Mouse (Mus musculus): Measurements from ENCODE around the gene Gm10681. TPM values are rescaled to one million over a fixed set of nuclear protein-coding genes. Genes with fewer than 3 reads are reported as not detected.
"Not testable (repeated sequence)": the region's sequence is repeated elsewhere in the genome, so short reads cannot be mapped to it uniquely, and the experiment has no call there.

The Gm10681 gene
- not detected in 2 replicates for polyA plus RNA-seq (2015; fragmentation: Nextera tagmentation; extraction: Ambion mirVana)

DNA sequence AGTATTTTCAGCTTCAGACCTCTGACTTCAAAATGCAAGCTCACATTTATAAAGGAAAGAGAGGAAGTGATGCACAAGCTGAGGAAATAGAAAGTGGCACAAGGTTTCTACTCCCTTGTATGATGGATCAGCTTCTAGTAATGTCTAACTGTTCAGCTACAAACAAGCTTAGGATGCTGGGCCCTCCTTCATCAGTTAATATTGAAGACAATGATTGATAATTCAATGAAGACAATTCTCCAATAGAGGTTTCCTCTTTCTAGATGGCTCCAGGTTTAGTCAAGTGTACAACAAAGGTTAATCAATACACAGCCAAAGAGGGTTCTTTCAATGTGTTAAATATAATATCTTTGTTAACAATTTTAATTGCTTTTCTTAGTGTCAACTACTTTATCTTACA, at the start of gene Gm10681:
Gene Gm10681, minus strand, starts transcription at position 101 of the 400 bp plus-strand sequence.
- H3K27ac ChIP-seq, result no peak within 1 kb of the TSS
- no peaks in the 10 kb centered on the region for H3K27me3 ChIP-seq
- no peaks in the 10 kb centered on the region for H3K9me3 ChIP-seq
- ATAC-seq (ENCODE audit: low FRiP score, low read depth), result no peak
- no peak within 1 kb of the TSS for H3K9ac ChIP-seq
- H3K4me3 ChIP-seq, result no peak within 1 kb of the TSS
- H3K4me2 ChIP-seq (replicated peaks), result no peak within 1 kb of the TSS
- no peaks in the 10 kb centered on the region for H3K36me3 ChIP-seq
- H3K4me1 ChIP-seq, result no peaks in the 10 kb centered on the region

DNA sequence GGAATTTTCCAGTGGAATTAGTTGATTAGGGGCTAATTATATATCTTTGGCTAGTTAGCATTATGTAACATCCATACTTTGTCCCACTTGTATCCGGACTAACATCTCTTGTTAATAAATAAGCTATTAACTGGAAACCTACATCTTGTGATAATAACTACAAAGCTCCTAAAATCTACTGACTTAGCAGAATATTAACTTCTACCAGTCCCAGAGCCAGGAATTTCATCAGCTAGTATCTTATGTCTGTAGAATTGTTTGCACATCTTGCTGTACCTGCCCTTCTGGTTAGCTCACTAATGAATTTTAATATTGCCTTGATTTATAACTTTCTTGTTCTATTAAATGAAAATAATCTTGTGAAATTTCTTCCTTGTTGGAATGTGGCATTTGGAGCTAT, 46.5 kb upstream of the Gm10681 start:
- H3K4me1 ChIP-seq, result no peaks in the 10 kb centered on the region
- ATAC-seq (ENCODE audit: low FRiP score, low read depth), result no peak
- H3K9me3 ChIP-seq, result no peaks in the 10 kb centered on the region
- H3K4me2 ChIP-seq (replicated peaks), result no peak overlapping the region
- H3K9ac ChIP-seq, result no peak overlapping the region
- H3K36me3 ChIP-seq, result no peaks in the 10 kb centered on the region
- no peak overlapping the region for H3K27ac ChIP-seq
- WGBS, result 87% methylated on average over 1 of the region's 1 CpGs
- H3K4me3 ChIP-seq, result no peak overlapping the region
- no peaks in the 10 kb centered on the region for H3K27me3 ChIP-seq

DNA sequence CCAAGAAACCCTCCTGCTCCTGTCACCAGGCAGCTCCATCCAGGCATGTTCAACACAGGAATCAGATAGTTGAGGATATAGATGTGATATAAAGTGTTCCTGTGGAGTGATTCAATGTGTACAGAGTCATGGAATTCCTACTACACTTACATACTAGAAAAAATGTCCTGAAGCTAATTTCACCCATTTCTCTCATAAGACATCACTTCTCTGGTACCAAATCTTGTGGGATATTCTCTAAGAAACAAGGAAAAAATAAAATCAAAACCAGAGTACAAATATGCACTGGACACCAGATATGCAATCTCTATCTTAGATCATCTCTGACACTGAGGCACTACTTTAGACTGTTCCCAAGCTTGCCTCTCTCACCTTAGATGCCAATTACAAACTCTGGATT, 41.5 kb upstream of the Gm10681 start, which contains the start of gene Hsd3b5:
Gene Hsd3b5, minus strand, starts transcription at position 101 of the 400 bp plus-strand sequence.
- Histone ChIP-seq H3K4me1 (no peaks in the 10 kb centered on the region), H3K4me2 (replicated peaks) (no peak within 1 kb of the TSS), H3K27ac (no peak within 1 kb of the TSS), H3K27me3 (no peaks in the 10 kb centered on the region), H3K9me3 (no peaks in the 10 kb centered on the region), H3K9ac (no peak within 1 kb of the TSS), H3K4me3 (no peak within 1 kb of the TSS), H3K36me3 (no peaks in the 10 kb centered on the region)
- no peak for ATAC-seq (ENCODE audit: low FRiP score, low read depth)

DNA sequence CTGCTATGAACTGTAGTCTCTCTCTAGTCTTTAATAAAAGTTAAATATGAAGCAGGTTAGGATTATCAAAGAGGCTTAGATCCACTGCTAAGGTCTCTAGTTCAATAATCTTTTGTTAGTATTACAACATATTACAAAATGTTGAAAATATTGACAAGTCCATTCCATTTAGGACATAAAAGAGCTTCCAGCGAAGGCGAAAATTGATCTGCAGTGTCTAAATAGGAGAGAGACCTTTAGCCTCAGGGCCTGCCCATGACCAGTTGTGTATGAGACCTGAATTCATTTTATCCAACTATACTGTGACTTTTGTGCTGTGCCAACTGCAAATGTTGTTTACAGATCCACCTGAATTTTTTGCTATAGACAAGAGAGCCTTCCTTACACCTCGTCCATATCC, 41.0 kb upstream of the Gm10681 start:
- H3K36me3 ChIP-seq, result no peaks in the 10 kb centered on the region
- no peak for ATAC-seq (ENCODE audit: low FRiP score, low read depth)
- H3K9me3 ChIP-seq, result no peaks in the 10 kb centered on the region
- H3K4me1 ChIP-seq, result no peaks in the 10 kb centered on the region
- H3K4me3 ChIP-seq, result no peak overlapping the region
- H3K4me2 ChIP-seq (replicated peaks), result no peak overlapping the region
- no peak overlapping the region for H3K27ac ChIP-seq
- H3K9ac ChIP-seq, result no peak overlapping the region
- WGBS, result 90% methylated on average over 3 of the region's 3 CpGs
- no peaks in the 10 kb centered on the region for H3K27me3 ChIP-seq

DNA sequence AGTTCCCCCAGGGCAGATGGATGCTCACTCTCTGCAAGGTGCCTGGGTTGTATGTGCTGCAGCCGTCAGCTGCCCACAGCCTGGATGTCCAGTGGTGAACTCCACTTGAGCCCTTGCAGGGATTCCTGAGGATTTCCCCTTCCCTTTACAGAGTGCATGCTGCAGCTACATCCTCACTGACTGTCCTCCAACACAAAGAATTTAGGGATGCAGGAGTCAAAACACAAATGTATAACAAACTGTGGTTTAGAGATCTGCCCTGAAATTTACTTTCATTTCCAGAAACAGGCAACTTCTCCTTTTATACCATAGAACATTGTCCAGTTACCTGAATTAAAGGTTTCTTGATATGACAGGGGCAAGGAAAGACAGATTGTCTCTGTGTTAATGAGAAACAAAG, 28.2 kb upstream of the Gm10681 start:
- H3K4me3 ChIP-seq; H3K27me3 ChIP-seq; H3K4me1 ChIP-seq; H3K27ac ChIP-seq; H3K9ac ChIP-seq; H3K9me3 ChIP-seq; H3K36me3 ChIP-seq; H3K4me2 ChIP-seq (replicated peaks); ATAC-seq (ENCODE audit: low FRiP score, low read depth): not testable (repeated sequence)
- WGBS, result 73% methylated on average over 1 of the region's 1 CpGs

DNA sequence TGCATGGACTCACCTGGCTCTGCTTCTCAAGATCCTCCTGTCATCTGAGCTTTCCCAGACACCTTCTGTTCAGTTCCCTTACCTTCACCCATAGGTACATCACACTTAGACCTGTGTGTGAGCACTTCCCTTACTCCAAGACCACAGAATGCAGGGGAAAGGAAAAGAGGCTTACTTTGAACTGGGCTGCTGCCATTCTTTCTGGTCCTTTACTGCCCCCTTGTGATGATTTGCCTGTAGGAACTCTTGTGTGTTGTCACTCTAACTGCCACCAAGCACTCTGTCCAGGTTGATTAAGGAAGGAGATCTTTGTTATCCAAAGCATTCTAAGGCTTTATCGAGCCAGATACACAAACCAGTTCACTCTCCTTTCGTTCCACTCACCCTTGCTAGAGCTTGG, 27.6 kb upstream of the Gm10681 start:
- not testable (repeated sequence) for H3K27me3 ChIP-seq; H3K36me3 ChIP-seq; H3K4me2 ChIP-seq (replicated peaks); ATAC-seq (ENCODE audit: low FRiP score, low read depth); H3K4me1 ChIP-seq; H3K4me3 ChIP-seq; H3K9me3 ChIP-seq; H3K27ac ChIP-seq; H3K9ac ChIP-seq
- 18% methylated on average over 2 of the region's 2 CpGs for WGBS

DNA sequence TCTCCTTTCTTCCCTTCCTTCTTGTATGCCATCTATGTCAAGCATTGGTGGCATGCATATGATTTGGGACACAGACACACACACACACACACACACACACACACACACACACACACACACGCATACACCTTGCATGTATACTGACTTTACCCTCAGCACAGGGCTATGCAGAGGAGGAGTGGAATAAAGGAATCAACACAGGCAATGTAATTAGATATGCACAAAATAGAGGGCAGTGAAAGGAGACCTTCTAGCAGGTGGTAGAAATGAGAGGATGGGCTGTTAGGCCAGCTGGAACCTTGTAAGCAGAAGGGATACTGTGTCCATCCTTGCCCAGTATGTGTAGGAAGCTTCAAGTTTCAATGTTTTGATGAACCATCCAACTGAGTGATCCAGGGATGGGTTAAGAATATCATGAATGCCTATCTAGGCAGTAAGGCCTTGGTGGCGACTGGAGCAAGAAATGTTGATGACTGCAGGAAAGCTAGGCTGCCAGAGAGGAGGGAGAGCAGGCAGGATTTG, 25.9 kb upstream of the Gm10681 start:
- not testable (repeated sequence) for H3K27ac ChIP-seq; H3K36me3 ChIP-seq; H3K9ac ChIP-seq; H3K4me1 ChIP-seq; H3K4me2 ChIP-seq (replicated peaks); H3K27me3 ChIP-seq; ATAC-seq (ENCODE audit: low FRiP score, low read depth); H3K4me3 ChIP-seq; H3K9me3 ChIP-seq
- WGBS, result 67% methylated on average over 2 of the region's 2 CpGs

DNA sequence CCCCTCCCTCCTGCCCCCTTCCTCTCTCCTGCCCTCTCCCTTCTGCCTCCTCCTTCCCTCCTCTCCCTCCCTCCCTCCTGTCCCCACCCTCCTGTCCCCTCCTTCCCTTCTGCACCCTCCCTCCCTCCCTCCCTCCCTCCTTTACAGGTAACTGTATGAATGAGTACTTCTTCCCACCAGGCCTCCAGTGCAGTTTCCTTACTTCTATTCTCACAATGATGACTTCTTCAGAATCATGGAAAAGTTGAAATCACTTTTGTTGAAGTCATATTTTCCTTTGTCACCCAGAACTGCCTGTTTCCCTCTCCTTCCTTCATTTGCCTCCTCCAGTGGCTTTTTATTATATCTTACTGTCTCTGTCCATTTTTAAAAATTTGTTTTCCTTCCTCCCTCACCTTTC, 25.4 kb upstream of the Gm10681 start:
- H3K36me3 ChIP-seq, result no peaks in the 10 kb centered on the region
- no peaks in the 10 kb centered on the region for H3K9me3 ChIP-seq
- no peak overlapping the region for H3K4me3 ChIP-seq
- no peak overlapping the region for H3K9ac ChIP-seq
- H3K4me2 ChIP-seq (replicated peaks), result no peak overlapping the region
- H3K4me1 ChIP-seq, result no peaks in the 10 kb centered on the region
- H3K27me3 ChIP-seq, result no peaks in the 10 kb centered on the region
- no peak for ATAC-seq (ENCODE audit: low FRiP score, low read depth)
- H3K27ac ChIP-seq, result no peak overlapping the region

DNA sequence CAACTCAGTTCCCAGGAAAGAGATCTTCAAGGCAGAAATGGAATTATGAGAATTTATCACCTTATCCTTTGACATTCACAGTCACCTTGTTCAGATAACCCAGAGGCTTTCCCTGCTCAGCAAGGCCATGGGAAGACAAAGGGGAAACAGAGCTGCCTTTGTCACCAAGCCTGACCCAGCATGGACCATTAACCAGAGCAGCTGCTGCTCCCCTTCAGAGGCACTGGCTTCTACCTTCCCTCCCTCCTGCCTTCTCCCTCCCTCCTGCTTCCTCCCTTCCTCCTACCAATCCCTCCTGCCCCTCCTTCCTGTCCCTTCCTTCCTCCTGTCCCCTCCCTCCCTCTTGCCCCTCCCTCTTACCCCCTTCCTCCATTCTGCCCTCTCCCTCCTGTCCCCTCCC, 24.9 kb upstream of the Gm10681 start:
- H3K27me3 ChIP-seq; H3K4me2 ChIP-seq (replicated peaks); H3K9me3 ChIP-seq; H3K27ac ChIP-seq; ATAC-seq (ENCODE audit: low FRiP score, low read depth); H3K9ac ChIP-seq; H3K36me3 ChIP-seq; H3K4me1 ChIP-seq; H3K4me3 ChIP-seq: not testable (repeated sequence)

DNA sequence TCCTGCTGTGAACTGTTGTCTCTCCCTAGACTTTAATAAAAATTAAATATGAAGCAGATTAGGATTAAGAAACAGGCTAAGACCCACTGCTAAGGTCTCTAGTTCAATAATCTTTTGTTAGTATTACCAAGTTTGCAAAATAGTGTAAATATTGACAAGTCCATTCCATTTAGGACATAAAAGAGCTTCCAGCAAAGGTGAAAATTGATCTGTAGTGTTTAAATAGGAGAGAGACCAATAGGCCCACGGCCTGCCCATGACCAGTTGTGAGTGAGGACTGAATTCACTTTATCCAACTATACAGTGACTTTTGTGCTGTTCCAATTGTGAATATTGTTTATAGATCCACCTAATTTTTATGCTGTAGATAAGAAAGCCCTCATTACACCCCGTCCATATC, 886 bp downstream of the Gm10681 start:
- H3K4me1 ChIP-seq, result no peaks in the 10 kb centered on the region
- no peak overlapping the region for H3K9ac ChIP-seq
- ATAC-seq (ENCODE audit: low FRiP score, low read depth), result no peak
- H3K36me3 ChIP-seq, result no peaks in the 10 kb centered on the region
- WGBS, result 86% methylated on average over 2 of the region's 2 CpGs
- no peak overlapping the region for H3K4me2 ChIP-seq (replicated peaks)
- H3K27me3 ChIP-seq, result no peaks in the 10 kb centered on the region
- no peaks in the 10 kb centered on the region for H3K9me3 ChIP-seq
- no peak overlapping the region for H3K4me3 ChIP-seq
- H3K27ac ChIP-seq, result no peak overlapping the region

DNA sequence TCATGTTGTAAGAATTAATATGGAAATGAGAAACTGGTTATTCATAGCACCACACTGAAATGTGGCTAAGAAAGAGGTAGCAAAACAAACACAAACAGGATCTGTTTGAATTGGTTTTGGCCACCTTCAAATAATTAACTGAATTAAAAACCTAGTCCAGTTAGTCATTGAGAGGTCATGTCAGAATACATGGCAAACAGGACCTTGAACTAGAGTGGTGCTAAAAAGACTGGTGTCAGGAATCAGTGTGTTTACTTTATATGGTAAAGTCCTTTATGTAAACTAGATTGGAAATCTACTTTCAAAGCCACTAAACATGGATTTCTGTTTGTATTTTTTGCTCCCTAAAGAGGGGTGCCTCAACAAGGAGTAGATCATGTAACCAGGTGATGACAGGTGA, 6.0 kb downstream of the Gm10681 start:
- not testable (repeated sequence) for H3K4me3 ChIP-seq; H3K4me2 ChIP-seq (replicated peaks); H3K27me3 ChIP-seq; H3K27ac ChIP-seq; ATAC-seq (ENCODE audit: low FRiP score, low read depth); H3K9me3 ChIP-seq; H3K4me1 ChIP-seq; H3K9ac ChIP-seq; H3K36me3 ChIP-seq

DNA sequence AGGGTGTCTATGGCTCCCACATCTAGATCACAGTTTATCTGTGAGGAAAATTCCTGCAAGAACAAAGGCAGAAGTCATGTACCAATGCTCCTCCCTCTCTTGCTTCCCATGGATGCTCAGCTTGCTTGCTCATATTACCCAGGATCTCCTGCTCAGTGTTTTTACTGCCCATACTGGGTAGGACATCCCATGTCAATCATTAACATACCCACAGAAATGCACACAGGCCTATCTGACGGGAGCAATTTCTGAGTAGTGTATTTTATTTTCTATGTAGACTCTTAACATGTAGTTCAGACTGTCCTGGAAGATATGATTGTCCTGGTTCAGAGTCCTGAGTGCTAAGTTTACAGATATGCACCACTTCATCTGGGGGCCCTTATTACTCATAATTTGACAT, 6.4 kb downstream of the Gm10681 start:
- not testable (repeated sequence) for H3K4me2 ChIP-seq (replicated peaks); H3K9ac ChIP-seq; H3K9me3 ChIP-seq; H3K27ac ChIP-seq; H3K36me3 ChIP-seq; H3K4me1 ChIP-seq; ATAC-seq (ENCODE audit: low FRiP score, low read depth); H3K27me3 ChIP-seq; H3K4me3 ChIP-seq
- WGBS, result no CpG with 5 or more reads among the region's 1 CpGs

DNA sequence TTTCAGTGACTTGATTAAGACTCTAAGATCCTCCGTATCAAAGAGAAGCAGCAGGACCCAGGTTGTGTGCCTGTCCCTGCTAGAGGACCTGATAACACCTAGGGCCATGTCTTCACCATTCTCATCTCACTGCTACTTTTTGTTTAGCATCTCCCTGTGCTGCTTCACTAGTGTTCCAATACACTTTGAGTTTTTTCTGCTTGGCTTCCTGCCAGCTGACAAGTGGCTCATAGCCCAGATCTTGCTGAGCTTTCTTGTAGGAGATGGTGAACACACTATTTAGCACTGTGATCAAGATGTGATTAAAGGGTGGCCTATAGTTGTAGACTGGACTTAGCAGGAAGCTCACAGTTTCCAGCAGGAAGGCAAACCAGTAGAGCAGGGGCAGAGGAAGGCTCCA, 7.6 kb downstream of the Gm10681 start:
- not testable (repeated sequence) for ATAC-seq (ENCODE audit: low FRiP score, low read depth); H3K9ac ChIP-seq; H3K36me3 ChIP-seq; H3K4me1 ChIP-seq; H3K9me3 ChIP-seq; H3K27me3 ChIP-seq; H3K4me3 ChIP-seq; H3K4me2 ChIP-seq (replicated peaks); H3K27ac ChIP-seq
- 100% methylated on average over 1 of the region's 1 CpGs for WGBS

DNA sequence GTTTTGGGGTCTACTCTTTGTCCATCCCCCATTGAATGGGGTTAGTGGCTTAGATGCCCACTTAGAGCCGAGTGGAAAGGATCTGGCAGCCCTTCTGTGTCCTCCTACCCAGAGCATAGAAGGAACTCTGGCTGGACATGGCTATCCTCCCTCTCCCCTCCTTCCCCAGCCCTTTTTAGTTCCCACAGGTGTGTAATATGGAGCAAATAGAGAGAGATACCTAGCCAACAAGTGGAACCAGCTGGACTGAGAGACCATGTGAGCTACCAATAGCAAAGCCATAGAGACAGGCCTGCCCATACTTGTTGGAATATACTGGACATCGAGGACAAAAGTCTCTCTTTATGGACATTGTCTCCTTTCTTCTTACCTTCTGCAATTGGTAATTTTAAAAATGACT, 20.9 kb downstream of the Gm10681 start:
- not testable (repeated sequence) for H3K27ac ChIP-seq; H3K9ac ChIP-seq; H3K27me3 ChIP-seq; H3K9me3 ChIP-seq; ATAC-seq (ENCODE audit: low FRiP score, low read depth); H3K4me2 ChIP-seq (replicated peaks); H3K4me3 ChIP-seq; H3K4me1 ChIP-seq; H3K36me3 ChIP-seq
- WGBS, result 86% methylated on average over 2 of the region's 2 CpGs
